Mouse (Mus musculus) testis, adult 2 months (tissue): Measurements from ENCODE around the gene Hyal2.

Experiments
- CTCF ChIP-seq: fragments of 200-500 bp; IDR thresholded peaks from 2 replicates; pipeline ENCODE4 v1.5.1; 2012; ENCODE audit warnings: low read depth, mild to moderate bottlenecking, inconsistent platforms, low read length, moderate library complexity; ENCODE audit not compliant: control insufficient read depth, insufficient read depth, insufficient replicate concordance
- POLR2A ChIP-seq: fragments of 200-500 bp; IDR thresholded peaks from 2 replicates; pipeline ENCODE4 v1.6.1; 2012; ENCODE audit warnings: low read depth, mild to moderate bottlenecking, inconsistent platforms, low read length, moderate library complexity; ENCODE audit not compliant: control insufficient read depth

DNA sequence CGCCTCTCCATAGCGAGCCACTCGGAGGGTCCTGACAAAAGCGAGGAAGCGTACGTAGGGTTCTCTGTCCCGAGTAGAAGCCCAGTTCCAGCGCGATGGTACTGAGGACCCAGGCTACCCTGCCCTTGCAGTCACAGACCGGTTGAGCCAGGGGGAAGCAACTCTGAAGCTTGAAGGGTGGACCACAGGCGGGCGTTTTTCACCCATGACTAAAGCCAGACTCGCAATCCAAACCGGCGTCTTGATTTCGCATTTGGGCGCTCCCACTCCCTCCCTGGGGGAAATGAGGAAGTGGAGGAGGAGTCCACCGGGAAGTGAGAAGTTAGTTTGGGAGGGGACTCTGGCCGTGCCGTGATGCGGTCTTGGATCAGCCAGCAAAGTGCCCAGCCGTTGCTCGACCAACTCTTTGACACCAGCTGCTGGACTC, 12.7 kb upstream of the Hyal2 start:
- TF ChIP-seq POLR2A: peak; percentile 38; the same call in 1 of the 2 replicates
- no peak for TF ChIP-seq CTCF
